Mouse (Mus musculus): ENCODE results near the gene Mslnl. TPM values are rescaled to one million over a fixed set of nuclear protein-coding genes. Genes with fewer than 3 reads are reported as not detected.

The Mslnl gene
- total RNA-seq (2021) = not detected
- long read RNA-seq, experiment 1 = 0 reads
- long read RNA-seq, experiment 2 = 0 reads

GRCm38 (mm10) chr17:25735745-25736144 lies at the start of gene Mslnl:
Gene Mslnl (plus strand): TSS chr17:25736042.
- DNase-seq = no peak
- intact Hi-C loops (cut with DNase I) = no loop called here

GRCm38 (mm10) chr17:25686323-25686722 lies 49.5 kb upstream of the Mslnl start:
- DNase-seq = peak in 1 of 2 experiments; percentile 15
- intact Hi-C loops (cut with DNase I) = no loop called here

GRCm38 (mm10) chr17:25688922-25689321 lies 46.9 kb upstream of the Mslnl start:
- intact Hi-C loops (cut with DNase I) = no loop called here
- DNase-seq = no peak

- intact Hi-C loops (cut with DNase I) = loop anchor here (2.0 to 5.0 kb wide), 2 partner anchors 127 to 299 kb away; no protein-coding TSS in a partner anchor
- no peak for DNase-seq
Measured at GRCm38 (mm10) chr17:25696263-25696662, 39.6 kb upstream of the Mslnl start.

- DNase-seq = peak; percentile 74 to 86
- intact Hi-C loops (cut with DNase I) = loop anchor here (1.0 to 5.0 kb wide), 3 partner anchors 190 to 301 kb away; no protein-coding TSS in a partner anchor
Measured at GRCm38 (mm10) chr17:25698446-25698845, 37.4 kb upstream of the Mslnl start.

- intact Hi-C loops (cut with DNase I) = no loop called here
- no peak for DNase-seq
Measured at GRCm38 (mm10) chr17:25700863-25701496, 34.9 kb upstream of the Mslnl start.

GRCm38 (mm10) chr17:25709994-25710393 lies 25.8 kb upstream of the Mslnl start:
- intact Hi-C loops (cut with DNase I) = no loop called here
- DNase-seq = no peak

- no peak for DNase-seq
- intact Hi-C loops (cut with DNase I) = no loop called here
Measured at GRCm38 (mm10) chr17:25711136-25711535, 24.7 kb upstream of the Mslnl start.

- no peak for DNase-seq
- intact Hi-C loops (cut with DNase I) = no loop called here
Measured at GRCm38 (mm10) chr17:25715627-25716026, 20.2 kb upstream of the Mslnl start.

- intact Hi-C loops (cut with DNase I) = no loop called here
- no peak for DNase-seq
Measured at GRCm38 (mm10) chr17:25716130-25716529, 19.7 kb upstream of the Mslnl start.

GRCm38 (mm10) chr17:25716711-25717637 lies 18.9 kb upstream of the Mslnl start, which contains the start of gene Gng13:
Gene Gng13 (plus strand): TSS chr17:25717171.
- no peak for DNase-seq

GRCm38 (mm10) chr17:25717691-25718090 lies 18.2 kb upstream of the Mslnl start:
- intact Hi-C loops (cut with DNase I) = no loop called here
- no peak for DNase-seq

More at GRCm38 (mm10) chr17:25716711-25717637, 18.9 kb upstream of the Mslnl start, which contains the start of gene Gng13:
- intact Hi-C loops (cut with DNase I) = no loop called here

GRCm38 (mm10) chr17:25721476-25721875 lies 14.4 kb upstream of the Mslnl start:
- no peak for DNase-seq
- intact Hi-C loops (cut with DNase I) = no loop called here

GRCm38 (mm10) chr17:25723470-25723869 lies 12.4 kb upstream of the Mslnl start:
- no peak for DNase-seq
- intact Hi-C loops (cut with DNase I) = no loop called here

GRCm38 (mm10) chr17:25723919-25724318 lies 11.9 kb upstream of the Mslnl start:
- no peak for DNase-seq
- intact Hi-C loops (cut with DNase I) = no loop called here

GRCm38 (mm10) chr17:25725264-25725663 lies 10.6 kb upstream of the Mslnl start:
- intact Hi-C loops (cut with DNase I) = no loop called here
- no peak for DNase-seq

- intact Hi-C loops (cut with DNase I) = no loop called here
- DNase-seq = peak; percentile 98 to 99
Measured at GRCm38 (mm10) chr17:25727265-25728008, 8.4 kb upstream of the Mslnl start, which contains the start of the genes Chtf18 and Rpusd1. Gene Chtf18 (minus strand): TSS chr17:25727419. Gene Rpusd1 (plus strand): TSS chr17:25727670.

GRCm38 (mm10) chr17:25728009-25728270 lies 7.9 kb upstream of the Mslnl start:
- no peak for DNase-seq
- intact Hi-C loops (cut with DNase I) = no loop called here

GRCm38 (mm10) chr17:25732082-25732481 lies 3.8 kb upstream of the Mslnl start:
- intact Hi-C loops (cut with DNase I) = loop anchor here (1.0 kb wide), 1 partner anchor 69 kb away; no protein-coding TSS in a partner anchor
- DNase-seq = peak; percentile 79 to 87

GRCm38 (mm10) chr17:25735246-25735645 lies 596 bp upstream of the Mslnl start:
- intact Hi-C loops (cut with DNase I) = no loop called here
- DNase-seq = no peak

GRCm38 (mm10) chr17:25738861-25739260 lies 3.0 kb downstream of the Mslnl start:
- intact Hi-C loops (cut with DNase I) = no loop called here
- no peak for DNase-seq

All from heart, postnatal 14 days (tissue).